Mouse (Mus musculus): ENCODE data around the gene Ankrd10. TPM values are rescaled to one million over a fixed set of nuclear protein-coding genes. Genes with fewer than 3 reads are reported as not detected.

The Ankrd10 gene
- polyA plus RNA-seq, 1 experiment, result 36.9 TPM

DNA sequence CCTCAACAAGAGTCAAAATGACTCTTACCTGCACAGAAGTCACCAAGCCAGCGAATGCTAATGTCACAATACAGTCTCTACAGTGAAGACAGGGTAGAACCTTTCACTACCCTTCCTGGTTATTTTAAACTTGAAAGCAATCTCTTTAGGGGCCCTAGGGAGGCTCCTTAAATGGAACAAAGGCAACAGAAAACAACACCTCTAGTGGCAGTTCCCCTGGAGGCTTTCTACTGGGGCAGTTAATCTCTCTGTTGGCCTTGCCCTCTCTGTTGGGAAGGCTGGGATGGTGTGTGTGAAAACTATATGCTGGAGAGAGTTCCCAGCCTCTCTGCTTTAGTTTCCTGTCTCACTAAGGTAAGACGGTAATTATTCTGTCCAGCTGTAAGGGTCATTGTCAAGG is 5.0 kb upstream of the Ankrd10 start:
- H3K4me3 ChIP-seq (ENCODE audit: insufficient read depth, low read depth, low read length), result no peak overlapping the region
- H3K27me3 ChIP-seq (replicated peaks; ENCODE audit: control insufficient read depth, insufficient read depth, low read length), result no peaks in the 10 kb centered on the region
- no peaks in the 10 kb centered on the region for H3K4me1 ChIP-seq (ENCODE audit: control insufficient read depth, insufficient read depth, low read length)
- 70% methylated on average over 2 of the region's 2 CpGs for WGBS
- no peak for TF ChIP-seq CTCF (conservative IDR thresholded peaks at IDR 0.05; ENCODE audit: insufficient read depth, insufficient read length, low read depth, low read length)
- no peak for TF ChIP-seq POLR2A (IDR thresholded peaks at IDR 0.05; ENCODE audit: low read depth, low read length)
- no peak for DNase-seq
- no peaks in the 10 kb centered on the region for H3K36me3 ChIP-seq (ENCODE audit: control insufficient read depth, insufficient read depth, low read length)
- no peak overlapping the region for H3K27ac ChIP-seq (ENCODE audit: insufficient read depth, low read depth, low read length)

DNA sequence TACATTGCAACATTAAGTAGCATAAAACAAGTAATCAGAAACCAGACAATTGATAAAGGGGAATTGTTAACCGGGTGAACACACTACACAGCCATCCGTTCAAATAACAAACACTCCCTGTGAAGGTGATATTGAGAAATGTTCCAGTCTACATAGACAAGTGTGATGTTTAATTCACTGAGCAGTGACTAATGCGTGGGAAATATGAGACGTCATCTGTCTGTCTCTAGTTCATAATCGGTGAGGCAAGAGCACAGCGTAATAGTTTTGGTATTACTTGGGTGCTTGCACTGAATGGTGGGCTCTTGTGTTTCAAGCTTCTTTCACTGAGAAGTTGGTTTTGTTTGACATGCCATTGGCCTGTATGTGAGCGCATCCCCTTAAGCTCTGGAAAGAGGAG is 2.0 kb upstream of the Ankrd10 start:
- Histone ChIP-seq H3K27ac (ENCODE audit: insufficient read depth, low read depth, low read length) (no peak overlapping the region), H3K36me3 (ENCODE audit: control insufficient read depth, insufficient read depth, low read length) (no peaks in the 10 kb centered on the region), H3K4me3 (ENCODE audit: insufficient read depth, low read depth, low read length) (no peak overlapping the region), H3K4me1 (ENCODE audit: control insufficient read depth, insufficient read depth, low read length) (peaks cover 12% of the 10 kb centered on the region), H3K27me3 (replicated peaks; ENCODE audit: control insufficient read depth, insufficient read depth, low read length) (no peaks in the 10 kb centered on the region)
- WGBS, result 91% methylated on average over 7 of the region's 7 CpGs
- no peak for DNase-seq
- TF ChIP-seq CTCF (conservative IDR thresholded peaks at IDR 0.05; ENCODE audit: insufficient read depth, insufficient read length, low read depth, low read length), result no peak
- TF ChIP-seq POLR2A (IDR thresholded peaks at IDR 0.05; ENCODE audit: low read depth, low read length), result no peak

DNA sequence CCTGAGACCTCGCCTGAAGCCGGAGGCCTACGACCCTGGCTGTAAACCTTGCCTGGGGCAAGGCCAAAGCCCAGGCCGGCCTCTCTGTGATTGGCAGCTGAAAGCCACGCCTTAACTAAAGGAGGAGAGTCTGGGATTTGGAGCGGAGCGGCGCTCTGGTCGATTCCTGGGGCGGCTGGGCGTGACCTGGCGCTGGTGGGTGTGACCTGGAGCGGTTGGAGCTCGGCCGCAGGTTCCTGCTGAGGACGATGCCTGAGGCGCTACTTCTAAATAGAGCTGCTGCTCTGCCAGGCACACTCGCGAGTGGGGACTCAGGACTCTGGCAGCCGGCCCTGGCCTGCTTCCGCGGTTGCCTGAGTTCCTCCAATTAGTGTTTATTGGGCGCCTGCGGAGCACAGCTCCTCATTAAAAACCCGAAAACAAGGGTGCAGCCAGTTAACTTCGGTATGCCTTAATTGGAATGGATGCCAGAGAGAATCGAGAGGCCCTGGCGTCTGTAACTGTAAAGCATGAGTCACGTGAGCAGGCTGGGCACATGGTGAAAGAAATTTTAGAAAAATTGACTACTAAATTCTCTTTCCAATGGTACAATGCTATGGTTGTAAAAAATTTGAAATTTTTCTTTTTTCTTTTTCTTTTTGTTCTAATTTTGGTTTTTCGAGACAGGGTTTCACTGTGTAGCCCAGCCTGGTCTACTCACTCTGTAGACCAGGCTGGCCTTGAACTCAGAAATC is 934 bp upstream of the Ankrd10 start:
- peak overlapping the region; percentile 88; the same call in 1 of the 2 replicates for H3K4me3 ChIP-seq (ENCODE audit: insufficient read depth, low read depth, low read length)
- peak; percentile 96 for DNase-seq
- 4% methylated on average over 30 of the region's 30 CpGs for WGBS
- no peaks in the 10 kb centered on the region; the same call in 1 of the 2 replicates for H3K36me3 ChIP-seq (ENCODE audit: control insufficient read depth, insufficient read depth, low read length)
- H3K27ac ChIP-seq (ENCODE audit: insufficient read depth, low read depth, low read length), result peak overlapping the region; percentile 91
- H3K4me1 ChIP-seq (ENCODE audit: control insufficient read depth, insufficient read depth, low read length), result peaks cover 14% of the 10 kb centered on the region
- TF ChIP-seq POLR2A (IDR thresholded peaks at IDR 0.05; ENCODE audit: low read depth, low read length), result no peak
- no peak for TF ChIP-seq CTCF (conservative IDR thresholded peaks at IDR 0.05; ENCODE audit: insufficient read depth, insufficient read length, low read depth, low read length)
- no peaks in the 10 kb centered on the region for H3K27me3 ChIP-seq (replicated peaks; ENCODE audit: control insufficient read depth, insufficient read depth, low read length)

DNA sequence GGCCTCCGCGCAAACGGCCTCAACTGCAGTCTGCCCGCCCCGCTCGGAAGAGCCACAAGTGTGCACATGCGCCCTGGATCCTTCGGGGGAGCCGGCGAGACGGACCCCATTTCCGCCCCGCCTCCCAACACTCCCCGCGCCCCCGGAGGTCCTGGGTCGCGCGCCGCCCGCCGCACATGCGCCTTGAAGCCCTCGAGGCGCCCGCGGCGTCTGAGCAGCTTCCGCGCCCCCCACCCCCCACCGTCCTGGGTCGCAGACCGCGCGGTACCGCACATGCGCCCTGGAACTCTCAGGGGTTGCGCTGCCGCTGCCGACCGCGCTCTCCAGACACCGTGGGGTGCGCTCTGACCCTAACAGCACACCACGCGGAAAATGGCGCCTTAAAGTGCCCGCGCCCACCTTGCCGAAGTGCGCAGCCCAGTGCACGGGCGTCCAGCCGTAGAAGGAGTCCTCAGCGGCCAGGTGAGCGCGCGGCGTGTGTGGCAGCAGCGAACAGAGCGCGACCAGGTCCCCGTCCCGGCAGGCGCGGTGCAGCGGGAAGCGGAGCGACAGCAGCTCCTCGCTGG is 462 bp downstream of the Ankrd10 start:
- no peak for TF ChIP-seq POLR2A (IDR thresholded peaks at IDR 0.05; ENCODE audit: low read depth, low read length)
- no peak for TF ChIP-seq CTCF (conservative IDR thresholded peaks at IDR 0.05; ENCODE audit: insufficient read depth, insufficient read length, low read depth, low read length)
- Histone ChIP-seq H3K36me3 (ENCODE audit: control insufficient read depth, insufficient read depth, low read length) (no peaks in the 10 kb centered on the region; the same call in none of the 2 replicates), H3K27me3 (replicated peaks; ENCODE audit: control insufficient read depth, insufficient read depth, low read length) (no peaks in the 10 kb centered on the region), H3K4me3 (ENCODE audit: insufficient read depth, low read depth, low read length) (peak overlapping the region; percentile 88), H3K27ac (ENCODE audit: insufficient read depth, low read depth, low read length) (peak overlapping the region; percentile 95), H3K4me1 (ENCODE audit: control insufficient read depth, insufficient read depth, low read length) (peaks cover 16% of the 10 kb centered on the region)
- peak; percentile 90 for DNase-seq
- WGBS, result under 1% methylated on average over 70 of the region's 70 CpGs

DNA sequence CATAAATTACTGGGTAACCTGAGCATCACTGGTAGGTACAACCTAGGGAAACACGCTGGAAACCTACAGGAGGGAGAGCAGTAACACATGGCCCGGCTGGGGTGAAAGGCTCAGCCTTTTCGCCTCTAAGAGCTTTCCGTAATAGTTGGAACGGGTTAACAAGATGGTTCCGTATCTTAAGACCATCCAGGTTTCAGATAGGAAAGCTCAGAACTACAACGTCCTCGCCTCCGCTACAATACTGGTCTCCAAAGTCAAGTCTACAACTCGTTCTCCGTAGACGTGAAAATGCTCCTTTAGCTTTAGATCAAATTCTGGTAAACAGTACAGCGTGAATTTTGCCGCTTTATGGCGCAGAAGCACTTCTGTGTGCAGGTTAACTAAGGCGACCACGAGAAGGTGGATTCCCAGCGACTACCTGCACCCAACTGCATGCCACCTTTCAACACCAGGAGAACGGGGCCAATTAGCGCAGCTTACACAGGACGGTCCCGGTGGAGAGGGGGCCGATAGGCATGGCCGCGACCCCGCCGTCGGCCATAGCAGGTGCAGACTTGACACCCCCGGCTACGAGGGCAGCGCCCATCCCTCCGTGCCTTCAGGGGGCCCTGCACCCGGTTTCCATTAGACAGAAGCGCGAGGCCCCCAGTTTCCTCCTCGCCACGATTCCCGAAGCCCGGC is 1.1 kb downstream of the Ankrd10 start:
- 2% methylated on average over 39 of the region's 39 CpGs for WGBS

DNA sequence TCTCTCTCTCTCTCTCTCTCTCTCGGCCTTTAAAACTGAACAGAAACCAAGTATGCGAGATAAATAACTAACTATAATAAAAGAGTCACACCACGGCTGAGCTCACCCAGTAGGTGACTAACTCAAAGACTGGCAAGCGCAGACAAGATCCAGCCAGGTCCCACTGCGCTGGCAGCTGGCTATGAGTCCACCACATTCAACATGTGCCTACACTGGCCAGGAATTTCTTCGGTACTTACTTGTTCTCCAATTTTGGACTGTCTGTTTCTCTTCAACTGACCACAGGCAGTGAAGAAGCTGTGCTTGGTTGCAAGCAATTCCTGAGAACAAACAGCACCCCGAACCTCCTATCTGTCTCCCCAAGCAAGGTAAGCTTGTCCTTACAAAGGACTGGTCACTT is 2.1 kb downstream of the Ankrd10 start:
- WGBS, result 19% methylated on average over 7 of the region's 7 CpGs
- Histone ChIP-seq H3K36me3 (ENCODE audit: control insufficient read depth, insufficient read depth, low read length) (no peaks in the 10 kb centered on the region; the same call in none of the 2 replicates), H3K27ac (ENCODE audit: insufficient read depth, low read depth, low read length) (peak overlapping the region; percentile 18), H3K27me3 (replicated peaks; ENCODE audit: control insufficient read depth, insufficient read depth, low read length) (no peaks in the 10 kb centered on the region), H3K4me3 (ENCODE audit: insufficient read depth, low read depth, low read length) (peak overlapping the region; percentile 19; the same call in 1 of the 2 replicates), H3K4me1 (ENCODE audit: control insufficient read depth, insufficient read depth, low read length) (peaks cover 19% of the 10 kb centered on the region)
- TF ChIP-seq CTCF (conservative IDR thresholded peaks at IDR 0.05; ENCODE audit: insufficient read depth, insufficient read length, low read depth, low read length) (no peak), POLR2A (IDR thresholded peaks at IDR 0.05; ENCODE audit: low read depth, low read length) (no peak)
- peak; percentile 61 for DNase-seq

More for the DNA sequence above, 1.1 kb downstream of the Ankrd10 start:
- peak; percentile 18 for DNase-seq
- H3K4me3 ChIP-seq (ENCODE audit: insufficient read depth, low read depth, low read length), result peak overlapping the region; percentile 88
- no peaks in the 10 kb centered on the region for H3K27me3 ChIP-seq (replicated peaks; ENCODE audit: control insufficient read depth, insufficient read depth, low read length)
- peaks cover 16% of the 10 kb centered on the region for H3K4me1 ChIP-seq (ENCODE audit: control insufficient read depth, insufficient read depth, low read length)
- peak overlapping the region; percentile 44 for H3K27ac ChIP-seq (ENCODE audit: insufficient read depth, low read depth, low read length)
- TF ChIP-seq CTCF (conservative IDR thresholded peaks at IDR 0.05; ENCODE audit: insufficient read depth, insufficient read length, low read depth, low read length) (no peak), POLR2A (IDR thresholded peaks at IDR 0.05; ENCODE audit: low read depth, low read length) (no peak)
- H3K36me3 ChIP-seq (ENCODE audit: control insufficient read depth, insufficient read depth, low read length), result no peaks in the 10 kb centered on the region; the same call in none of the 2 replicates

DNA sequence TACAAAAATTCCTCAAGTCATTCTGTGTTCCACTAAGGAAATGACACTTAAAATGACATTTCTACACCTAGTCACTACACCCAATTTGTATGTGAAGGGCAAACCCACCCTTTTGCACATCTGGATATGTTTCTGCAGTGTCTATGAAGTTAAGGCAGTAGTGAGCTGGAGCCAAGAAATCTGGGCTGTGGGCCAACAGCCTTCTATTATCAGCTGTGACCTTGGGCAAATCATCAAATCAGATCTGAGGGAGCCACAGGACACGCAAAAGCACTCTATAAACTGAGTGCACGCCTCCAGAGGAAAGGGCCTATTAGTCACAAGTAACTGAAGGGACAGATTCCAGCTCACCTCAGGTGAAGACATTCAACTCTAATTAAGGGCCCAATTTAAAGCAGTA is 3.2 kb downstream of the Ankrd10 start:
- H3K27me3 ChIP-seq (replicated peaks; ENCODE audit: control insufficient read depth, insufficient read depth, low read length), result no peaks in the 10 kb centered on the region
- 3% methylated on average over 2 of the region's 2 CpGs for WGBS
- no peak overlapping the region for H3K4me3 ChIP-seq (ENCODE audit: insufficient read depth, low read depth, low read length)
- no peaks in the 10 kb centered on the region; the same call in none of the 2 replicates for H3K36me3 ChIP-seq (ENCODE audit: control insufficient read depth, insufficient read depth, low read length)
- TF ChIP-seq POLR2A (IDR thresholded peaks at IDR 0.05; ENCODE audit: low read depth, low read length) (no peak), CTCF (conservative IDR thresholded peaks at IDR 0.05; ENCODE audit: insufficient read depth, insufficient read length, low read depth, low read length) (no peak)
- peak; percentile 85 for DNase-seq
- H3K4me1 ChIP-seq (ENCODE audit: control insufficient read depth, insufficient read depth, low read length), result peaks cover 26% of the 10 kb centered on the region
- H3K27ac ChIP-seq (ENCODE audit: insufficient read depth, low read depth, low read length), result 0 out of 2 replicates have a peak overlapping the region, but pooled peaks have one; percentile 48

All from kidney, adult 2 months (tissue).